Mouse (Mus musculus) E14TG2a.4 (cell line): Measurements from ENCODE around the gene Dis3l2.

ENCODE experiments used
- CTCF ChIP-seq: conservative IDR thresholded peaks from 2 replicates; pipeline ENCODE4 v1.5.1; 2014; ENCODE audit warnings: low read length
- NANOG ChIP-seq: IDR thresholded peaks from 2 replicates; pipeline ENCODE4 v1.6.1; 2014; ENCODE audit warnings: borderline replicate concordance, low read length, mixed read lengths
- POU5F1 ChIP-seq: IDR thresholded peaks from 2 replicates; pipeline ENCODE4 v1.6.1; 2014; ENCODE audit warnings: low read length, borderline replicate concordance

GRCm38 (mm10) chr1:86850754-86851153 is 147.1 kb downstream of the Dis3l2 start:
- TF ChIP-seq CTCF (no peak), POU5F1 (no peak), NANOG (no peak)
